Mouse (Mus musculus) cerebellum, adult 2 months (tissue): Measurements from ENCODE around the gene Arhgap17. TPM values are rescaled to one million over a fixed set of nuclear protein-coding genes. Genes with fewer than 3 reads are reported as not detected.

Experiments used
- DNase-seq, 2 experiments: peaks; one replicate each; pipeline ENCODE4 v3.0.0; 2021
- H3K27ac ChIP-seq: fragments of 200-500 bp; 2 replicates; pipeline ENCODE4 v1.5.1; 2012; ENCODE audit warnings: low read length, control low read depth, inconsistent platforms; ENCODE audit not compliant: insufficient read depth
- H3K27me3 ChIP-seq: fragments of 200-500 bp; 2 replicates; pipeline ENCODE4 v1.6.1; 2012; ENCODE audit warnings: inconsistent platforms, mild to moderate bottlenecking, low read length, moderate library complexity; ENCODE audit not compliant: control insufficient read depth, insufficient read depth
- H3K4me1 ChIP-seq: fragments of 200-500 bp; 2 replicates; pipeline ENCODE4 v1.6.1; 2011; ENCODE audit warnings: low read length; ENCODE audit not compliant: control insufficient read depth, insufficient read depth
- H3K4me3 ChIP-seq: fragments of 200-500 bp; replicated peaks from 2 replicates; pipeline ENCODE3; 2011; ENCODE audit warnings: mild to moderate bottlenecking, low read depth, low read length, control low read depth; ENCODE audit not compliant: insufficient read depth
- CTCF ChIP-seq: fragments of 200-500 bp; IDR thresholded peaks from 2 replicates; pipeline ENCODE4 v1.5.1; 2011; ENCODE audit warnings: low read depth, mild to moderate bottlenecking, control low read depth, low read length, moderate library complexity, borderline replicate concordance; ENCODE audit not compliant: insufficient read depth
- POLR2A ChIP-seq: fragments of 200-500 bp; IDR thresholded peaks from 2 replicates; pipeline ENCODE4 v1.6.1; 2011; ENCODE audit warnings: low read length, control low read depth, borderline replicate concordance; ENCODE audit not compliant: insufficient read depth
- WGBS: fragments of 180-500 bp; shearing (Covaris S2); methylation state at CpG from one replicate; pipeline ENCODE4 v1.1.7; 2018; 5-methylcytosine and 5-hydroxymethylcytosine counted together
- polyA plus RNA-seq: library from polyadenylated mRNA; depleted of rRNA; stranded (reverse); fragments of >200 nt; gene quantifications from 2 replicates; pipeline ENCODE4 v1.2.3, GENCODE M21; 2012

Arhgap17 gene
- polyA plus RNA-seq, 1 experiment: 21.2 TPM

DNA sequence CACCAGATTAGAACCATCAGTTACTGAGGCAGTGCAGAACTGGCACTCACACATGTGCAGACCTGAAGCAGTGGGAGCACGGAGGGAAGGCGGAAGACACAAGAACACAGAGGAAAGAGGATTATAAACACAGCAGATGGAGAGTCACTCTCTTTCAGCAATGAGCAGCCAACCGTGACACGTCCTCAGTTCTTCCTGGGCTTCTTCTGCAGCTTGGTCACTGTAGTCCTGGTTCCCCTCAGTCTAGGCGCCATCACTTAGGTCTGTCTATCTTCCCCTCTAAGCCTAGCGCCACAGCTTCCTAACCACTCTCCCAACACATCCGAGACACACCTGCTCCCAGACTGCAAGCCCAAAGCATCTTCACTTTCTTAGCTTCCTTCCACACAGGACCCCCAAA, 10.6 kb downstream of the Arhgap17 start:
- peaks cover 8% of the 10 kb centered on the region for H3K4me1 ChIP-seq
- TF ChIP-seq CTCF: no peak
- no peak for TF ChIP-seq POLR2A
- H3K27me3 ChIP-seq: no peaks in the 10 kb centered on the region
- H3K27ac ChIP-seq: peak overlapping the region; percentile 5
- DNase-seq: peak; percentile 66 to 80
- 11% methylated on average over 7 of the region's 7 CpGs for WGBS
- H3K4me3 ChIP-seq: no peak overlapping the region

DNA sequence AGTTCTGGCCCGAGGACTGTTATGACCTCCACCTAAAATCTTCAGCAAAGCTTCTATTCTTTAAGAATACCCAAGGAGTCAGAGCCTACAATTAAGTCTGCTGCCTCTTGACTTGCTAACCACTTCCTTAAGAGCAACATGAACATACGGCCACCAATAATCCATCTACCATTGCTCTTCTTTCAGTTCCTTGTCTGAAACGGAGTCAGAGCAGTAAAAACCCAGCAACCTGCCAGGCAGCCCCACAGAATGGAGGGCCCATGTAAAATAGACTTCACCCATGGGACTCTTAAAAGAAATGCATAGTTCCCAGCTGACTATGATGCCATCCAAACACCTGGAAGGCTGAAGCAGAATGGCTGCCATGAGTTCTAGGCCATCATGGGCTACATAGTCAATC, 13.6 kb downstream of the Arhgap17 start:
- H3K27ac ChIP-seq: no peak overlapping the region
- no peak for DNase-seq
- WGBS: 90% methylated on average over 3 of the region's 3 CpGs
- H3K27me3 ChIP-seq: no peaks in the 10 kb centered on the region
- H3K4me3 ChIP-seq: no peak overlapping the region
- peaks cover 16% of the 10 kb centered on the region for H3K4me1 ChIP-seq
- TF ChIP-seq CTCF (no peak), POLR2A (no peak)

DNA sequence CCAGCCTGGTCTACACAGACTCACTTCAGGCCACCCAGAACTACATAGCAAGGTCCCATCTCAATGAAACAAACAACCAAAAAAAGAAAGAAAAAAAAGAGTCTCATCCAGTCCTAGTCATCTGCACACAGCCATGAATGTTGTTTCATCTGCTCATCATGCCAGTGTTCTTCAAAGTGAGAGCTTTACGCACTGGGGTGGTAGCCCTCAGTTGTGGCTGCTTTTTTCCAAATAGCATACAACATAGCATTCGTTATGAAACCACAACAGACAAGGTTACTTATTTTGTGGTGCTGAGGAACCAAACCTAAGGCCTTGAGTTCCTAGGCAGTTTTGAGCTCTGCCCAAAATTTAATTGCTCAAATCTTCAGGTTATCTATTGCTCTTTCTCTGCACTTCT, 14.9 kb downstream of the Arhgap17 start:
- WGBS: 90% methylated on average over 2 of the region's 2 CpGs
- Histone ChIP-seq H3K27ac (no peak overlapping the region), H3K4me3 (no peak overlapping the region), H3K27me3 (no peaks in the 10 kb centered on the region), H3K4me1 (peaks cover 21% of the 10 kb centered on the region)
- no peak for DNase-seq
- TF ChIP-seq POLR2A (no peak), CTCF (no peak)

- TF ChIP-seq CTCF: no peak
- DNase-seq: no peak
- no peak overlapping the region for H3K27ac ChIP-seq
- H3K27me3 ChIP-seq: no peaks in the 10 kb centered on the region
- H3K4me1 ChIP-seq: peaks cover 24% of the 10 kb centered on the region
- H3K4me3 ChIP-seq: no peak overlapping the region
- WGBS: 72% methylated on average over 5 of the region's 5 CpGs
These were observed 15.3 kb downstream of the Arhgap17 start for GRCm38 (mm10) chr7:123354392-123354791.

- TF ChIP-seq CTCF: no peak
- TF ChIP-seq POLR2A: no peak
- WGBS: 91% methylated on average over 5 of the region's 5 CpGs
These were observed 15.8 kb downstream of the Arhgap17 start for GRCm38 (mm10) chr7:123353879-123354278.

GRCm38 (mm10) chr7:123353081-123353480, 16.6 kb downstream of the Arhgap17 start:
- no peak overlapping the region for H3K4me3 ChIP-seq
- peak in 1 of 2 experiments; percentile 55 for DNase-seq
- H3K4me1 ChIP-seq: peaks cover 23% of the 10 kb centered on the region
- no peak for TF ChIP-seq POLR2A
- no peak for TF ChIP-seq CTCF
- H3K27me3 ChIP-seq: no peaks in the 10 kb centered on the region
- WGBS: 57% methylated on average over 4 of the region's 4 CpGs
- H3K27ac ChIP-seq: no peak overlapping the region

More at GRCm38 (mm10) chr7:123353879-123354278, 15.8 kb downstream of the Arhgap17 start:
- no peak overlapping the region for H3K4me3 ChIP-seq
- no peak for DNase-seq
- H3K4me1 ChIP-seq: peaks cover 23% of the 10 kb centered on the region
- H3K27me3 ChIP-seq: no peaks in the 10 kb centered on the region
- no peak overlapping the region for H3K27ac ChIP-seq

GRCm38 (mm10) chr7:123350243-123350642, 19.5 kb downstream of the Arhgap17 start:
- DNase-seq: no peak
- TF ChIP-seq POLR2A (no peak), CTCF (no peak)
- WGBS: 80% methylated on average over 2 of the region's 2 CpGs
- Histone ChIP-seq H3K27ac (no peak overlapping the region), H3K4me1 (peaks cover 23% of the 10 kb centered on the region), H3K4me3 (no peak overlapping the region), H3K27me3 (no peaks in the 10 kb centered on the region)

- WGBS: 76% methylated on average over 11 of the region's 11 CpGs
- TF ChIP-seq POLR2A (no peak), CTCF (no peak)
- peaks cover 23% of the 10 kb centered on the region for H3K4me1 ChIP-seq
- no peak overlapping the region for H3K27ac ChIP-seq
- no peak for DNase-seq
- H3K27me3 ChIP-seq: no peaks in the 10 kb centered on the region
- no peak overlapping the region for H3K4me3 ChIP-seq
These were observed 19.9 kb downstream of the Arhgap17 start for GRCm38 (mm10) chr7:123349813-123350212.
